Mouse (Mus musculus) heart, adult 18-20 months (tissue): ENCODE measurements at regions not wholly inside any gene's neighbourhood (a gene's known extent, or its start where the extent isn't known, plus 50 kb on each side); places are given as distances from the start of the nearest gene placed in this dataset.
A peak's percentile ranks its signal among the peaks of the same experiment; 100 is the strongest.

Experiments
- DNase-seq, 2 experiments: peaks; one replicate each; pipeline ENCODE4 v3.0.0; 2021 to 2022; ENCODE audit warnings: mixed read lengths in 1 of 2

- no peak for DNase-seq
Measured at GRCm38 (mm10) chr11:110588280-110588679, 189.4 kb downstream of the Map2k6 start.

- peak in 1 of 2 experiments; percentile 8 for DNase-seq
Measured at GRCm38 (mm10) chr11:110595266-110595862, 196.4 kb downstream of the Map2k6 start.

GRCm38 (mm10) chr11:110605041-110605882 is 206.3 kb downstream of the Map2k6 start:
- no peak for DNase-seq

DNA sequence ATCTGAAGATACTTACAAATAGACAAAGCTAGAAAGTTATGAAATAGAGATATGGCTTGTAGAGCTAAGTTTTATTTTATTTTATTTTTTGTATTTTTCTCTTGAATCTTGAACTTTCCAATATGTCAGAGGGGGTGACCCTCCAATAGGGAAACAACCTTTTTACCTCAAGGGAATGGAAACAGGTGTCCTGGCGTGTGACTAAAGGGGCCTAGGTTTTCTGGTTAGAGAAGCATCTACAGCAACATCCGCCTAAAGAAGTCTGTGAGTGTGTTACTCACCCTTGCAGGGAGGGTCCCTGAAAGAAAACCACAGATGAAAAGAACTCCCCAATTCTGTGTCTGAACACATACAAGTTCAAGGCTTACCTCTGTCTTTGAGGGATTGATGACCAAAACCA is 210.4 kb downstream of the Map2k6 start:
- no peak for DNase-seq

DNA sequence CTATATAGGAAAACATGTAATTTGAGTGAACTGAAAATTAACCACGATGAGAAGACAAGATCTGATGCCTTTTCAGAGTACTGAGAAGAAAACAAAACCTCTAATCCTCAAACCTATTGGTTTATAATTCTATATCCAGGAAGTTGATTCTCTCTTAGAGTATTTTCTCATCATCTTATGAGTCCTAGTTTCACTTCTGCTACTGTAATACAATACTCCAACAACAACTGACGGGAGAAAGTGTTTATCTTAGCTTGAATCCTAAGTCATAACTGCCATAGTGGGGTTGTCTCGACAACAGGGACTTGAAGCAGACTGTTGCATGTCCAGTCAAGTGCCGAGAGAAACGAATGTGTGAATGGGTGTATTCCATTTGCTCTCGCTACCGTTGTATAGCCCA is 211.9 kb downstream of the Map2k6 start:
- DNase-seq = no peak

- no peak for DNase-seq
Measured at GRCm38 (mm10) chr11:110632001-110632400, 233.1 kb downstream of the Map2k6 start.

- DNase-seq = no peak
Measured at GRCm38 (mm10) chr11:110633351-110633750, 234.4 kb downstream of the Map2k6 start.

GRCm38 (mm10) chr11:110642485-110642884 is 243.6 kb downstream of the Map2k6 start:
- DNase-seq = no peak

- DNase-seq = no peak
Measured at GRCm38 (mm10) chr11:110649575-110650210, 250.8 kb downstream of the Map2k6 start.

DNA sequence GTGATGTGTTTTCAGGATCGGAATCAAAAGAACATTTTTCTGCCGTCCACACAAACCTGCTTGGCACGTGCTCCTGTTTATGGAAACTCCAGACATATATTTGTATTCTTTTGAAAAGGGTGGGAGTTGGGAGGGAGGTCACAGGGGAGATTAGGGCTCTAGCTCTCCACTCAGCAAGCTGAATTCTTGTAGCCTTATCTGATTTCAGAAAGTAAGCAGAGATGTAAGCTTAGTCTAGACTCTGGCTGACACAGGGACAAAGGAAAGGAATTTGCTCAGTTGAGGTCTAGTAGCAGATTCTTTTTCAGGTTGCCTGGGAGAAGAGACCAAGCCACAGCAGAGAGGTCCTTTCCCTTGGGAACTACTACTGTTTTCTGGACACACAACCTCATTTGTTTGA is 253.1 kb downstream of the Map2k6 start:
- DNase-seq = no peak

DNA sequence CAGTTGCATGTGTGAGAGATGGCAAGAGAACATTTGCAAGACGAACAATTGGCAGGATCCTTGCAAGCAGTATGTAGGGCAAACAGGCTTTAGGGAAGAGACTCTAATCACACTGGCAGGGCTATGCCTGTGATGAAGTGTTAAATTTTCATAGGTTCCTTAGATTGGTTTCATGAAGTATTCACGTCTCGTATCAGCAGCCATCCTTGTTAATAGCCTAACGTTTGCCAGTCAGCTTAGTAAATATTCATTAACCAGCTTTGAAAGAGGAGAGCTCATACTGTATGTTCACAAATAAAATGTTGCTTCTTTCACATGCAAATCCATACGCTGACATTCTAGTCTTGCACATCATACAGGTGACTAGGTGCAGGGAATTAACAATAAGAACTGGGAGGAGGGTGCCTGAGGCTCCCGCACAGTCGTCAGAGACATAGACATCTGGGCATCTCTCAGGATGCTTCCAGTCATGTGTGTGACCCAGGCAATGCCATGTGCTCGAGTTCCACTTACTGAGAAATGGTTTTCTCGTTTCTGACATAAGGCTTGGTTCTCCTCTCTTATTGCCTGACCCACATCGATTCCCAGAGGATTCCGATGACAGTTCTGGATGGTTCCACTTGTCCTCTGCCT is 257.7 kb downstream of the Map2k6 start:
- no peak for DNase-seq

DNA sequence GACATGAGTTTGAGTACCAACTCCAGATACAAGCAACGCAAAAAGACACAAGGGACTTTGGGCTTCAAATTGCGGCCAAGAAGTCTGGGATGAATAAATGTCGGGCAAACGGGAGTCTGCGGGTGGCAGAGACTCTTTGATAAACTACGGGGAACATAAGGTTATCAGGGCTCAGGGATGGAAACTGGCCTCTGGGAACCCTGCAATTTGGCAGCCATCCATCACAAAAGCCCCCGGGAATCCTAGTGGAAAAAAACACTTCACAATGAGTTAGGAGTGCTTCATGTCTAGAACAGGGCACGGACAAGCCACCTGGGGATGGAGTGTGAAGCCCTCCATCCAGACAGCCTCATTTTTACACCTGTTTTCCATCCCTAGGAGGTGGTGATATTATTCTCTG is 258.9 kb downstream of the Map2k6 start:
- DNase-seq = peak in 1 of 2 experiments; percentile 13

GRCm38 (mm10) chr11:110670626-110671508 is 271.9 kb downstream of the Map2k6 start:
- no peak for DNase-seq

DNA sequence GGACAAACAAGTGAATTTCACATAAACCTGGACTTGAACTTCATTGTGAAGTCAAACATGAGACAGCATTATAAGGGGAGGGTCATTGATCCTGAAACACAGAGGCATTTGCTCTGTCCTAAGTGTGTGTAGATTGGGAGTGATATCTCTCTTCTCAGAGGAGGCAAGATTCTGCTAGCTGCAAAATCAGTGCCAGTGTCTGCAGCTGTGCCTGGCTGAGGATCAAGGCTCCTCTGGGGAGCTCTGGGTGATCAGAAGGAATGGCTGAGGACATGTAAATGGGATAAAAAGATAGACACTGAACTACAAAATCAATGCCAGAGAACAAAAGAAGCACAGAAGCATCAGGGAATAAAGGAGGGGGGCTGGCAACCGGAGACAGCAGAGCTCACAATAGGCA is 274.0 kb downstream of the Map2k6 start:
- DNase-seq = no peak

DNA sequence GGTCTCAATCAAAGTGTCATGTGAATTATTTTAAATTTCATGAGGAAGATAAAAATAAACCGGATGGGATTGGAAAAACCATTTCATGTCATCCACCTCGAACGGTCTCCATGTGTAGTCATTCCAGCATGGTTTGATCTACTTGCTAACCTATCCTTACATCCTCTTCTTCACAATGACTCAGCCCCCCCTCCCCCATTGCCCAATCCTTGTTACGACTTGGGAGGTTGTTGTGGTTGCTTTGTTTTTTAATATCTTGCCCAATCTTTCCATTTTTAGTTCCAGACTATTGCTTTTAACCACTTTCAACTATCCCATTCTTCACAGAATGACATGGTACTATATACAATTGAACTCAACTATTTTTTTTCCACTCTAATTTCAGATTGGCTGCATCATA is 275.0 kb upstream of the Kcnj16 start:
- no peak for DNase-seq

- DNase-seq = no peak
Measured at GRCm38 (mm10) chr11:110697067-110697466, 270.8 kb upstream of the Kcnj16 start.

DNA sequence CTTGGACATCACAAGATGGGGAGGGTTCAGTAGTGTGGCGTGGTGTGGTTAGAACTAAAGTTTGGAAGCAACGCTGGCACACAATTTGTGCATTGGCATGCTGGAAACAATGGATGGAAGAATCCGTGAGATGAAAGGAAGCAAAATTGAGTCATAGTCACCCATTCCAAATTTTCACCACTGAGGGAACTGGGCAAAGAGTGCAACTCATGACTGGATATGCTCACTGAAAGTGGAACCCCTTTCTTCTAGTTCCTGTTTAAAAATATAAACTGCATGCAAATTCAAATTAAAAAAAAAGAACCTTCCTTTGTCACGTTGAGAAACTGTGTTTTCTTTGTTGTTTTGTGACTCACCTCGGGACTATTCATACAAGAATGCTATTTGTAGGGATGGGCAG is 269.5 kb upstream of the Kcnj16 start:
- no peak for DNase-seq

- no peak for DNase-seq
Measured at GRCm38 (mm10) chr11:110700976-110701375, 266.9 kb upstream of the Kcnj16 start.

GRCm38 (mm10) chr11:110702119-110702518 is 265.7 kb upstream of the Kcnj16 start:
- DNase-seq = no peak

DNA sequence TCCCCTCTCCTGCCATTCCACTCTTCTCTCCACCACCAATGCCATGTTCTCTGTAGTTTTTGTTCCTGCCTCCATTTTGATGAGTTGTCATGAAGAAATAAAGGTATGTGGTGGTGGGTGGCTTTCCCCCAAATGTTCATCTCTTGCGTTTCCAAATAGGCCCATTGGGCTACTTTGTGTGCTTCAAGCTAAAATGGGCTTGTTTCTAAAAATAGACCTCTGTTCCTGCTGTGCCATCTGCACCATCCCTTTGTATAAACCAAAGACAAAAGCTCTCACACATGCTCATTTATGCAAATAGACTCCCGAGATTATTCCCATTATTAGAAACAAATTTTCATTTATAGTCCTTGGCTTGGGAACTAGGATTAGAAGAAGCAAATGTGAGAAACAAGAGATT is 264.3 kb upstream of the Kcnj16 start:
- DNase-seq = no peak

DNA sequence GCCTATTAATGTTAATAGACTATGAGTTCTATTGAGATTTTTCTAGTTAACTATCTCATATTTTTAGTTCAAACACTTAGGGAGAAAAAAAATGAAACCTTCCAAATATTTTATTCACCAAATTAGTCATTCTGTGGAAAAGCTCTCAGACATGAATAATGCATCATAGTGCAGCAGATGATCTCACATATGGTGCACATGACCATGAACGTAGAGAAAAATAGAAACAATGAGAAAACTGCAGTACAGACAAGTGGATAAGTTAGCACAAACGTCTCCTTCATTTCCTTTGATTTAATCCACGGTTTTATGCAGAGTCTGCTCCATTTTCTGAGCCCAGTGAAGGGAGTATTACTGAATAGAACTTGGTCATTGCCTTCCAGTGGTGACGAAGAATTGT is 260.5 kb upstream of the Kcnj16 start:
- DNase-seq = no peak

DNA sequence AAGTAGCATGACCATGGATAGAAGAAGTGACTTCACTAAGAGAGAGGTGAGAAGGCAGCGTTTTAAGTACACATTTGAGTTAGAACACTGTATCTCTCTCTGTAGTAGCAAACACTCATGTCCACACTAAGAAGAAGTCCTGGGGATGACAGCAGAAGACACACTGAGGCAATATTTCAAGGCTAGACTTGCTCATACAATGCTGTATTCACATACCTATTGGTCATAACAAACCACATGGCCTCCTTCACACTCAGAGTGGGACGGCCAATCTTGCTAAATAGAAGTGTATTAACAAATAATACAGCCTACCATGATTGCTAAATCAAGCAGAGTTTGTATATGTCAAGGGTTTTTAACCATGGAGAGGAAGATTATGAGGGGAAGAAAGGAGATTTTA is 252.5 kb upstream of the Kcnj16 start:
- DNase-seq = no peak
